Mouse (Mus musculus) cerebellum, adult 11-12 months (tissue): ENCODE measurements at regions not wholly inside any gene's neighbourhood (a gene's known extent, or its start where the extent isn't known, plus 50 kb on each side); places are given as distances from the start of the nearest gene placed in this dataset.

ENCODE experiments used
- DNase-seq: peaks from one replicate; pipeline ENCODE4 v3.0.0; 2022

GRCm38 (mm10) chr2:80717979-80718378 lies 100.9 kb downstream of the Nup35 start:
- no peak for DNase-seq

GRCm38 (mm10) chr2:80724085-80724484 lies 107.0 kb downstream of the Nup35 start:
- no peak for DNase-seq

GRCm38 (mm10) chr2:80731324-80731723 lies 114.3 kb downstream of the Nup35 start:
- no peak for DNase-seq

GRCm38 (mm10) chr2:80746737-80747136 lies 129.7 kb downstream of the Nup35 start:
- DNase-seq: no peak

- no peak for DNase-seq
Measured at GRCm38 (mm10) chr2:80762013-80762612, 145.1 kb downstream of the Nup35 start.

GRCm38 (mm10) chr2:80771176-80771575 lies 154.1 kb downstream of the Nup35 start:
- no peak for DNase-seq

- DNase-seq: peak; percentile 11
Measured at GRCm38 (mm10) chr2:80772455-80772854, 155.4 kb downstream of the Nup35 start.

- DNase-seq: no peak
Measured at GRCm38 (mm10) chr2:80786370-80786769, 169.3 kb downstream of the Nup35 start.

GRCm38 (mm10) chr2:80793345-80794147 lies 176.5 kb downstream of the Nup35 start:
- no peak for DNase-seq

GRCm38 (mm10) chr2:80794148-80794507 lies 177.1 kb downstream of the Nup35 start:
- DNase-seq: no peak

- DNase-seq: no peak
Measured at GRCm38 (mm10) chr2:80819268-80819667, 202.2 kb downstream of the Nup35 start.

GRCm38 (mm10) chr2:80851056-80851455 lies 234.0 kb downstream of the Nup35 start:
- no peak for DNase-seq

GRCm38 (mm10) chr2:80855214-80855613 lies 238.2 kb downstream of the Nup35 start:
- no peak for DNase-seq

GRCm38 (mm10) chr2:80870046-80870445 lies 253.0 kb downstream of the Nup35 start:
- DNase-seq: no peak

- DNase-seq: no peak
Measured at GRCm38 (mm10) chr2:80870458-80870857, 253.4 kb downstream of the Nup35 start.

- no peak for DNase-seq
Measured at GRCm38 (mm10) chr2:80871356-80871755, 254.3 kb downstream of the Nup35 start.

GRCm38 (mm10) chr2:80878437-80878836 lies 261.4 kb downstream of the Nup35 start:
- no peak for DNase-seq

- DNase-seq: no peak
Measured at GRCm38 (mm10) chr2:80884231-80884630, 267.2 kb downstream of the Nup35 start.

GRCm38 (mm10) chr2:80902050-80902449 lies 285.0 kb downstream of the Nup35 start:
- DNase-seq: no peak

GRCm38 (mm10) chr2:80913478-80913877 lies 296.4 kb downstream of the Nup35 start:
- no peak for DNase-seq

- no peak for DNase-seq
Measured at GRCm38 (mm10) chr2:80945521-80945920, 328.5 kb downstream of the Nup35 start.

GRCm38 (mm10) chr2:80966766-80967165 lies 349.7 kb downstream of the Nup35 start:
- no peak for DNase-seq

- no peak for DNase-seq
Measured at GRCm38 (mm10) chr2:80967260-80967659, 350.2 kb downstream of the Nup35 start.

GRCm38 (mm10) chr2:80969354-80969753 lies 352.3 kb downstream of the Nup35 start:
- no peak for DNase-seq

- no peak for DNase-seq
Measured at GRCm38 (mm10) chr2:80973217-80973616, 356.2 kb downstream of the Nup35 start.
